Mouse (Mus musculus): ENCODE measurements around the gene Ppp1r12b. TPM values are rescaled to one million over a fixed set of nuclear protein-coding genes. Genes with fewer than 3 reads are reported as not detected.
"Not testable (repeated sequence)": the region's sequence is repeated elsewhere in the genome, so short reads cannot be mapped to it uniquely, and the experiment has no call there.

The Ppp1r12b gene
- polyA plus RNA-seq, 1 experiment from 2014 or later, result 15.2 TPM

DNA sequence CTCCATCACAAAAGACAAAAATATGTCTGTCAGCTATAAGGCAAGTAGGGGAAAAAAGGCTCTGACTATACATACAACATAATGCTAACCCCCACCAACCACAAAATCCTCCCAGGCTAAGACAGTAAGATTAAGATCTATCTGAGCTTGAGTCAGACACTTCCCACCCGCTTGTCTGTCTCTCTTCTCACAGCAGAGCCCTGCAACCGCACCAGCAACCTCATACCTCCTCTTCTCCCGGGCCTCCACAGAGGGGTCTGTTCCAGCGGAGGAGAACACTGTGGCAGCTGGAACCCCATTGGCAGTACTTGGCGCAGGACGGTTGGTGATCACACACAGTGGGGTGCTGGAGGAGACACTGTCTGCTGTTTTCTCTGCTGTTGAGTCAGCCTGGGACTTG lies 90.2 kb downstream of the Ppp1r12b start:
- H3K4me3 ChIP-seq, result no peak overlapping the region
- H3K27me3 ChIP-seq (ENCODE audit: insufficient read depth, poor library complexity, severe bottlenecking), result no peaks in the 10 kb centered on the region
- no peak overlapping the region for H3K27ac ChIP-seq
- H3K4me1 ChIP-seq, result 0 out of 2 replicates have a peak, but pooled peaks cover 8% of the 10 kb centered on the region
- H3K9me3 ChIP-seq, result no peaks in the 10 kb centered on the region
- no peak for DNase-seq (ENCODE audit: low spot score)
- H3K36me3 ChIP-seq, result peaks cover 39% of the 10 kb centered on the region
- WGBS, result 60% methylated on average over 6 of the region's 6 CpGs

DNA sequence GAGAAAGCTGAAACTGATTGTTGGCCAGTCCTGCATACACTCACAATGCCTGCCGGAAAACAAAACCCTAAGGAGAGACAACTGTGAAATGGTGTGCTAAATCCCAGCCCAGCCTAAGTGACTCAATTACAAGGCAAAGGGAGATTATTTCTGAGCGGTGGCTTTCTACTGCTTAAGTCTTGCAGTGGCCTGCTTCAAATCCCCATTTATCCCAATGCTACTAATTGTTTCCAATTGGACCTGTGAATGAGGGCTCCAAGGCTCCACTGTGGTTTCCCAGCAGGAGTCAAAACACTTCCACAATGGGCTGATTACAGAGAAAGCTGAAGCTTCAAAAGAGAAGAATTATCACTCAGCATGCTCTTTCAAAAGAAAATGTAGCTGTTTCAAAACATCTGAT lies 95.2 kb downstream of the Ppp1r12b start:
- Histone ChIP-seq H3K27ac (0 out of 2 replicates have a peak overlapping the region, but pooled peaks have one; percentile 22), H3K4me3 (no peak overlapping the region), H3K9me3 (no peaks in the 10 kb centered on the region), H3K27me3 (ENCODE audit: insufficient read depth, poor library complexity, severe bottlenecking) (no peaks in the 10 kb centered on the region), H3K36me3 (peaks cover 16% of the 10 kb centered on the region), H3K4me1 (peaks cover 5% of the 10 kb centered on the region; the same call in 1 of the 2 replicates)
- DNase-seq (ENCODE audit: low spot score), result no peak
- 51% methylated on average over 2 of the region's 2 CpGs for WGBS

DNA sequence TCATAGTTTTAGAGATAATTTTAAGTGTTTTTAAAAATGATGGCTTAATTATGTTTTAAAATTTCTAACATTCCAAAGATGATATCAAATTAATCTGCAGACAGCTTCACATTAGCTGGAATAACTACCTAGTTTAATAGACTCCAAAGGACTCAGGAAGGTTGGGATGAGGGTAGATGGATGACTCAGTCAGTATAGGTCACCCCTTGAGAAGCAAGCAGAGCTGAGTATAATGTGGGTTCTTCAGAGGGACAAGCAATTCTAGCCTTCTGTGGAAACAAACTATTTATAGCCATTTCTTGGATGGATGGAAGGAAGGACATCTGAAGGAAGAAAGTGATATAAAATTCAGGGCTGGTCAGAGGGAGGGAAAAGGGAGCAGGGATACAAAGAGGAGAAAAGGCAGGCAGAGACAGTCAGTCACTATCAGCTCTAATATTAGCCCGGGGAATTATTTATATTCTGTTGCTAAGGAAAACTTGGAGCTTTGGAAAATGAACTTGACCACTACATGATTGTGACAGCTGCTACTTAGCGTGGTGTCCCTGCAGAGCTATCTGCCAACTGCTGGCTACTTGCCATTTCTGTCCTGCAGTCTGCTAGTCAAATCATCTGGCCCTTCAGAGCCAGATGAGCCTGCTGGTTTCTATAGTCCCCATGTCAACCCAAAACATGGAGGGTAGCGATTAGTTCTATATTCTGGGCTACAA lies 97.2 kb downstream of the Ppp1r12b start:
- Histone ChIP-seq H3K4me3 (no peak overlapping the region), H3K27ac (peak overlapping the region; percentile 69), H3K27me3 (ENCODE audit: insufficient read depth, poor library complexity, severe bottlenecking) (no peaks in the 10 kb centered on the region), H3K36me3 (peaks cover 8% of the 10 kb centered on the region), H3K4me1 (peaks cover 4% of the 10 kb centered on the region; the same call in 1 of the 2 replicates), H3K9me3 (no peaks in the 10 kb centered on the region)
- DNase-seq (ENCODE audit: low spot score), result no peak
- WGBS, result 48% methylated on average over 3 of the region's 3 CpGs

DNA sequence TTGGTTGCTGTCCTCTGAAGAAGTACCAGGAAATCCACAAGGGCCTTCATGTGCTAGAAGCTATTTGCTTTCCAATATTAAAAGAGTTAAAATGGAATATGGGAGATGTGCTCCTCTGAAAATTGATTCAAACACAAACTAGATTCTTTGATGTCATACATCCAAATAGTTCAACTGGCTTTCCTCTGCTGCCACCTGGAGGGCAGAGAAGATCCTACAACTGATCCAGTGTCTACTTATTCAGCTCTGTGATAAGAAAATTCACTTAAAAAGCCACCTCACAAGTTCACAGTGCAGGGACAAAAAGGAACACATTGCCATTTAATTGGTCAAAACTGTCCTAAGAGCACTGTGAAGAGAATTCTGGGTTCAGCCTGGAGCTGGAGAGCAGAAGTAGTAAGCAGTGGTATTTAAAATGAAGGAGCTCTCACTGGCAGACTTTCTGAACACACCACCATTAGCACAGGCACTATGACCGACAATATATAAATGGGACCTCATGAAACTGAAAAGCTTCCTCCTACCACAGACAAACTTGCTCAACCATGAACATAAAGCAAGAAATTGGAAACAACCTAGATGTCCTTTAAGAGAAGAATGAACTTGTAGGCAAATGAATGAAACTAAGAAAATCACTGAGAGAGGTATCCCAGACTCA lies 101.3 kb downstream of the Ppp1r12b start:
- Histone ChIP-seq H3K27me3 (ENCODE audit: insufficient read depth, poor library complexity, severe bottlenecking) (no peaks in the 10 kb centered on the region), H3K4me3 (no peak overlapping the region), H3K27ac (no peak overlapping the region), H3K9me3 (no peaks in the 10 kb centered on the region), H3K36me3 (peaks cover 25% of the 10 kb centered on the region), H3K4me1 (peaks cover 2% of the 10 kb centered on the region; the same call in 1 of the 2 replicates)
- WGBS, result 86% methylated on average over 1 of the region's 1 CpGs
- DNase-seq (ENCODE audit: low spot score), result no peak

DNA sequence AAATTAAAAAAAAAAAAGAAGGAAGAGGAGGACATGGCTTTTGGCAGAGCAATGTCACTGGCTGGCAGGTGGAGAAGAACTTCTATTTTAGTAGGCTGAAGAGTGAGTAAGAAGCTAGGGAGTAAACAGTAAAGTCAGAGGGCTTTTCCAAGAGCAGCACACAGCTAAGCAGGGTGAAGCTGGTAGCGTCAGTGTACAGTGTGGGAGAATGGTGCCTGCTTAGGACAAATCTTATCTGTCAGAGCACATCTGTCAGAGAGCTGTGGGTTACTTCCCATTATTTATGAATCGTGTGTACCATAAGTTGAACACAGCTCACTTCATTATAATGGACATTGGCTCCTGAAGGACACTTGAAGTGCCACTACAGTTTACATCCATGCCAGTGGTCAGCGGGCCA lies 102.9 kb downstream of the Ppp1r12b start:
- no peaks in the 10 kb centered on the region for H3K9me3 ChIP-seq
- no peak overlapping the region for H3K4me3 ChIP-seq
- no peak for DNase-seq (ENCODE audit: low spot score)
- H3K36me3 ChIP-seq, result peaks cover 31% of the 10 kb centered on the region
- H3K4me1 ChIP-seq, result peaks cover 4% of the 10 kb centered on the region; the same call in 1 of the 2 replicates
- WGBS, result 89% methylated on average over 3 of the region's 3 CpGs
- H3K27me3 ChIP-seq (ENCODE audit: insufficient read depth, poor library complexity, severe bottlenecking), result no peaks in the 10 kb centered on the region
- no peak overlapping the region for H3K27ac ChIP-seq

DNA sequence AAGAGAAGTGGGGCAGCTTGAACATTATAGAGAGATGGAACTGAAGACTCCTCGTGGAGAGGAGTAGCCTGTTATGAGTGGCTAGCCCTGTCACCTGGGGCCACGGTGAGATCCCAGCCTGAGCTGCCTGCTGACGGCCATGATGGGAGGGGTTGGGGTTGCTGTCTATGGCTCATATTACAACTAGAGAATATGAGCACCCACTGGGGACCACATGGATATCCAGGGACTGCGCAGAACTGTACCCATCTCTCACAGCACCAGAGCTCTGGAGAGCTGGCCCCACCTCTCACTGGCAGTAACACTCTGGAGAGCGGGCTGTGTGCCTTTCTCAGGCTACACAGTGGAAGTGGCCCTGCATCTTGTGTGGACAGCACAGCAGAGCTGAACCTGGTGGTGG lies 104.5 kb downstream of the Ppp1r12b start:
- WGBS, result 92% methylated on average over 5 of the region's 5 CpGs
- no peaks in the 10 kb centered on the region for H3K9me3 ChIP-seq
- no peak overlapping the region for H3K4me3 ChIP-seq
- peaks cover 31% of the 10 kb centered on the region for H3K36me3 ChIP-seq
- no peak for DNase-seq (ENCODE audit: low spot score)
- peaks cover 20% of the 10 kb centered on the region for H3K4me1 ChIP-seq
- H3K27me3 ChIP-seq (ENCODE audit: insufficient read depth, poor library complexity, severe bottlenecking), result no peaks in the 10 kb centered on the region
- H3K27ac ChIP-seq, result no peak overlapping the region

DNA sequence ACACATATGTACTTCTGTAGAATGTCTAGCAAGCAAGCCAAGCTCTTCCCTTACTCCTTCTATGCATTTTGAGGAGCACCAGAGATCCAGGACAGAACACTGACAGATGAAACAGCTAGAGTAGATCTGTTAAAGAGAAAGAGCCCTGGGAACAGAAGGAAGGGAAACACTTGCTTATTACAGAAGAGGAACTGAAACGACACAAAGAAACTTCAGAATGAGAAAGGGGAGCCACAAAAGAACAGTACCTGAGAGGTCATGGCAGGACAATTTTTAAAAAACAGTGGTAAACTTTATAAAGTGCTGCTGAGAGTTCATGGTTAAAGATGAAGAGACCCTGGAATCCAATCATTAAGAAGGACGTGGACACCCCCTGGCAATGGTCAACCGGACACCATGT lies 105.4 kb downstream of the Ppp1r12b start:
- no peak for DNase-seq (ENCODE audit: low spot score)
- 97% methylated on average over 3 of the region's 3 CpGs for WGBS
- Histone ChIP-seq H3K9me3 (no peaks in the 10 kb centered on the region), H3K36me3 (peaks cover 31% of the 10 kb centered on the region), H3K27ac (no peak overlapping the region), H3K4me3 (no peak overlapping the region), H3K4me1 (peaks cover 23% of the 10 kb centered on the region), H3K27me3 (ENCODE audit: insufficient read depth, poor library complexity, severe bottlenecking) (no peaks in the 10 kb centered on the region)

DNA sequence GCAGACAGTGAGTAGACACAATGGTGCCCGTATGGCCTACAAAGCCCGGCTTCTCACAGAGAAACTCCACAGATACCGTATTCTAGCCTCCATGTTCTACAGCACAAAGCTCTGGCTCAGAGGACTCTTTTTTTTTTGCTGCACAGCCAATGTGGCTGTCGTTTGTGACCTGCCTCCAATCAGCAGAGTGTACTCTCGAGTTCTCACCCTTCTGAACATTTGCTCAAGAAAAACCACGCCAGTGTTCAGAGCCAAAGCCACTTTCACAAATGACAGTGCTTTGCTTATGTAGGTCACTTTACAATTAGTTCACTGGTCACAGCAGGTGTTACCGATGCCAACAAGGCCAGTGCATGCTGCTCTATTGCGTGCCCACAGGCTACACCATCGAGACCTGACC lies 107.9 kb downstream of the Ppp1r12b start:
- H3K36me3 ChIP-seq, result peaks cover 31% of the 10 kb centered on the region
- H3K4me3 ChIP-seq, result no peak overlapping the region
- no peak for DNase-seq (ENCODE audit: low spot score)
- 85% methylated on average over 9 of the region's 9 CpGs for WGBS
- H3K27me3 ChIP-seq (ENCODE audit: insufficient read depth, poor library complexity, severe bottlenecking), result no peaks in the 10 kb centered on the region
- H3K9me3 ChIP-seq, result no peaks in the 10 kb centered on the region
- peak overlapping the region; percentile 24; the same call in 1 of the 2 replicates for H3K27ac ChIP-seq
- peaks cover 30% of the 10 kb centered on the region for H3K4me1 ChIP-seq

DNA sequence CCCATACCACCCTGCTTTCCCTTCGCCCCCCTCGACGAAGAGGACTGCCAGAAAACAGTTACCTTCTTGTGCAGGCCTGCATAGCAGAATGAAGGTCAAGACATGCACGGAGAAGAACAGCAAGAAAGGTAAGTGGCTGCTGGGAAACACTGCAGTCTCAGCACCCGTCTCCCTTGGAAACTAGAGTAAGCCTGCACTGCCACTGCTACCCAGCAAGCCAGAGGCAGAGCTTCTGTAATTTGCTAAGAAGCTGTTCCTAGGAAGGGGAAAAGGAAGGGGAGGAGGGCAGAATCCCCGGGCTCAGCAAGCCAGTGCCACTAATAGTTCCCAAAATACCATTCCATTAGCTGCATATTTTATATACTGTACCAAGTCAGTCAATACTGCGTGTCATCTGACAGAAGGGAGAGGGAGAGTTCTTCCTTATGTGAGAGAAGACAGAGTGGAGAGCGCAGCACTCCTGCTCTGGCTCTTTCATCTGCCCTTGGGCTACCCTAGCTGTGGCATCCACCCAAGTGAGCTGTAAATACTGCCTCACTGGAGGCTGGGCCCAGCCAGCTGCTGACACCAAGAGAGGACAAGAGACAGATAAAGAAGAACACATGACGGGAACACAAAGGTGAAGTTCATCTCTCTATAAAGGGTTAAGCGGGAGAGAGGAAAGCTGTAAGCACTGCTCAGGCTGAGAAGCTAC lies 109.3 kb downstream of the Ppp1r12b start:
- Histone ChIP-seq H3K27ac (peak overlapping the region; percentile 72), H3K9me3 (no peaks in the 10 kb centered on the region), H3K27me3 (ENCODE audit: insufficient read depth, poor library complexity, severe bottlenecking) (no peaks in the 10 kb centered on the region), H3K4me1 (peaks cover 36% of the 10 kb centered on the region), H3K36me3 (peaks cover 34% of the 10 kb centered on the region), H3K4me3 (no peak overlapping the region)
- DNase-seq (ENCODE audit: low spot score), result no peak
- WGBS, result 68% methylated on average over 10 of the region's 10 CpGs

DNA sequence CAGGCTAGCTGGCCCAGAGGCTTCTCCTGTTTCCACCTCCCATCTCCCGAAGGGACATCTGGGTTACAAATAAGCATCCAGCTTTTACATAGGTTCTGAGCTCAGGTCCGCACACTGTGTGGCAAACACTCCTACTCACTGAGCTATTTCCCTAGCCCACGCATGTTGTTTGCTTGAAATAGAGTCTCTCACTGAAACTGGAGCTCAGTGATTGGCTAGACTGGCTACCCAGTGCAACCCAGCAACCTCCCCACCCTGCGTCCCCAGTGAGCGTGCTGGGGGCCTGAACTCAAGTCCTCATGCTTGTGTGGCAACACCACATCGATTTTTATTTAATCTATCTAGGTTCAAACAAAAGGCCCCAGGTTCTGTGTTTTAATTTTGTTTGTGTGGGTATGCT lies 112.4 kb downstream of the Ppp1r12b start:
- peak overlapping the region; percentile 56; the same call in 1 of the 2 replicates for H3K27ac ChIP-seq
- WGBS, result 83% methylated on average over 6 of the region's 6 CpGs

DNA sequence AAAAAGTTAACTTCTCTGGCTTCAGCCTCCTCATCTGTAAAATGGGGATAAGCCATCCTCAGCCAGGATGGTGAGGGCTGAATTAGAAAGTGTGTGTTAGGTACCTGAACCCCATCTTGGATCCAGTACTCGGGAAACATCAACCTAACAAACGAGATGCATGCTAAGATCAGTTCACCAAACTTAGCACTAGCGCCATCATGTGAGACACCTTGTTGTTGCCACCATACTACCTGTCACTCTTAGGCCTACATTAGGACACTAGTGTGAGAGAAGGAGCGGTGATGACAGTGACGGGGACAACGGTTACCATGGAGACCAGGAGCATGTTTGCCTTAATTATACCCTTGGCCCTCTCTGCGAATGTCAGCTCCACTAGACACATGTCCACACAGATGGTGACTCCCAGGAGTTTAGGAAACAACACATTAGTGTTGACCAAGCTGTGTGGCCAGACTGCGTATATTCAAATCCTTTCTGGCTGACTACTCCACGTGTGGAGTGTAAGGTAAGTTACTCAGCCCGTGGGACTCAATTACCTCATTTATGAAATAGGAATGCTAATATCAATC lies 118.7 kb downstream of the Ppp1r12b start:
- no peaks in the 10 kb centered on the region for H3K27me3 ChIP-seq (ENCODE audit: insufficient read depth, poor library complexity, severe bottlenecking)
- no peak for DNase-seq (ENCODE audit: low spot score)
- H3K4me1 ChIP-seq, result no peaks in the 10 kb centered on the region
- 80% methylated on average over 10 of the region's 10 CpGs for WGBS
- H3K27ac ChIP-seq, result no peak overlapping the region
- H3K4me3 ChIP-seq, result no peak overlapping the region
- no peaks in the 10 kb centered on the region for H3K9me3 ChIP-seq
- peaks cover 64% of the 10 kb centered on the region for H3K36me3 ChIP-seq

More for the DNA sequence above, 112.4 kb downstream of the Ppp1r12b start:
- Histone ChIP-seq H3K9me3 (no peaks in the 10 kb centered on the region), H3K4me3 (no peak overlapping the region), H3K27me3 (ENCODE audit: insufficient read depth, poor library complexity, severe bottlenecking) (no peaks in the 10 kb centered on the region), H3K36me3 (peaks cover 31% of the 10 kb centered on the region; the same call in 1 of the 2 replicates), H3K4me1 (peaks cover 34% of the 10 kb centered on the region)
- no peak for DNase-seq (ENCODE audit: low spot score)

DNA sequence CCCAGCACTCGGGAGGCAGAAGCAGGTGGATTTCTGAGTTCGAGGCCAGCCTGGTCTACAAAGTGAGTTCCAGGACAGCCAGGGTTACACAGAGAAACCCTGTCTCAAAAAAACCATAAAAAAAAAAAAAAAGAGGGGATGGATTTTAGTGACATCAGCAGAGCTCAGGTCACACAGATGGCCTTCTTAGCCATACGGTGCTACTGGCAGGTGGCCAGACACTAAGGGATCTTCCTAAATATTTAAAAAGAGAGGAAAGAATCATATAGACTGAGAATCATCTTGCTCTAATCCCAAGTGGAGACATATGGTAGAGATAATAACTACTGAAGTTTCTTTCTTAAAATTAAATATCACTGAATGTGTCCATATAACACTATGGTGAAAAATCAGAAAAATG lies 124.9 kb downstream of the Ppp1r12b start:
- not testable (repeated sequence) for H3K9me3 ChIP-seq; DNase-seq (ENCODE audit: low spot score); H3K4me1 ChIP-seq; H3K27me3 ChIP-seq (ENCODE audit: insufficient read depth, poor library complexity, severe bottlenecking); H3K4me3 ChIP-seq; H3K27ac ChIP-seq
- WGBS, result 95% methylated on average over 3 of the region's 3 CpGs
- H3K36me3 ChIP-seq, result peaks cover 35% of the 10 kb centered on the region

DNA sequence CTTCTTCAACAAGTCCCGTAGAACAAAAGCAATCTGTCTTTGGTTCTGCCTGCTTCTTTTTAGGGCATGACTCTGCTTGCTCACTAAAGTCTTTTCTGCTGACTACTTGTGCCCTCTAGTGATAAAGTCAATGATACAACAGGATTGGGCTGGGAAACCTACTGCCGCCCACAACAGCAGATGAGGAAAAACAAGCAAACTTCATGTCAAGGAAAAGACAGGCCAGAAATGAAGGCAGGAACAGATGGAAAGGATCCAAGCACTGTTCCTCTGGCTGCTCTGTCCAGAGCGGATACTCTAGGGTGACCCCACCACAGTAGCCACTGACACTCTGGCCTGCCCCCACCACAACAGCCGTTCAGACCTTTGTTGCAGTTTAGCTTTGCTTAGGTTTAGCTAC lies 126.1 kb downstream of the Ppp1r12b start:
- Histone ChIP-seq H3K4me3 (no peak overlapping the region), H3K27ac (no peak overlapping the region), H3K36me3 (peaks cover 22% of the 10 kb centered on the region), H3K9me3 (no peaks in the 10 kb centered on the region), H3K27me3 (ENCODE audit: insufficient read depth, poor library complexity, severe bottlenecking) (no peaks in the 10 kb centered on the region), H3K4me1 (peaks cover 7% of the 10 kb centered on the region)
- DNase-seq (ENCODE audit: low spot score), result no peak
- WGBS, result 56% methylated on average over 4 of the region's 4 CpGs

All from heart, embryonic 10.5 days (tissue).